Mouse (Mus musculus): ENCODE data around the gene Pip5k1b. TPM values are rescaled to one million over a fixed set of nuclear protein-coding genes. Genes with fewer than 3 reads are reported as not detected.

Gene Pip5k1b
- polyA plus RNA-seq, 1 experiment: 3.1 TPM

GRCm38 (mm10) chr19:24415778-24416621 lies 139.7 kb downstream of the Pip5k1b start:
- 79% methylated on average over 8 of the region's 8 CpGs for WGBS
- DNase-seq (ENCODE audit: low read depth in 1 of 2, low spot score in 2 of 2): no peak
- Histone ChIP-seq H3K36me3 (ENCODE audit: control insufficient read depth, insufficient read depth, low read length) (no peaks in the 10 kb centered on the region), H3K4me1 (ENCODE audit: control insufficient read depth, insufficient read depth, insufficient read length) (peaks cover 9% of the 10 kb centered on the region; the same call in 1 of the 2 replicates), H3K27me3 (ENCODE audit: control insufficient read depth, insufficient read depth, low read length) (no peaks in the 10 kb centered on the region), H3K4me3 (ENCODE audit: extremely low read depth, insufficient read depth, insufficient read length) (no peak overlapping the region), H3K27ac (ENCODE audit: insufficient read depth, low read length) (no peak overlapping the region)
- TF ChIP-seq POLR2A (IDR thresholded peaks at IDR 0.05; ENCODE audit: low read depth, low read length) (no peak), CTCF (IDR thresholded peaks at IDR 0.05; ENCODE audit: extremely low read depth, insufficient read depth, insufficient read length, insufficient replicate concordance) (no peak)

- Histone ChIP-seq H3K4me1 (ENCODE audit: control insufficient read depth, insufficient read depth, insufficient read length) (no peaks in the 10 kb centered on the region), H3K27me3 (ENCODE audit: control insufficient read depth, insufficient read depth, low read length) (no peaks in the 10 kb centered on the region), H3K4me3 (ENCODE audit: extremely low read depth, insufficient read depth, insufficient read length) (no peak overlapping the region), H3K36me3 (ENCODE audit: control insufficient read depth, insufficient read depth, low read length) (no peaks in the 10 kb centered on the region), H3K27ac (ENCODE audit: insufficient read depth, low read length) (no peak overlapping the region)
- DNase-seq (ENCODE audit: low read depth in 1 of 2, low spot score in 2 of 2): no peak
- TF ChIP-seq POLR2A (IDR thresholded peaks at IDR 0.05; ENCODE audit: low read depth, low read length) (no peak), CTCF (IDR thresholded peaks at IDR 0.05; ENCODE audit: extremely low read depth, insufficient read depth, insufficient read length, insufficient replicate concordance) (no peak)
- 64% methylated on average over 11 of the region's 11 CpGs for WGBS
These were observed 146.7 kb downstream of the Pip5k1b start for GRCm38 (mm10) chr19:24408863-24409564.

GRCm38 (mm10) chr19:24404716-24405115 lies 151.0 kb downstream of the Pip5k1b start:
- WGBS: 93% methylated on average over 3 of the region's 3 CpGs
- TF ChIP-seq CTCF (IDR thresholded peaks at IDR 0.05; ENCODE audit: extremely low read depth, insufficient read depth, insufficient read length, insufficient replicate concordance) (no peak), POLR2A (IDR thresholded peaks at IDR 0.05; ENCODE audit: low read depth, low read length) (no peak)

GRCm38 (mm10) chr19:24403245-24403644 lies 152.4 kb downstream of the Pip5k1b start:
- DNase-seq (ENCODE audit: low read depth in 1 of 2, low spot score in 2 of 2): no peak
- H3K4me3 ChIP-seq (ENCODE audit: extremely low read depth, insufficient read depth, insufficient read length): no peak overlapping the region
- no peaks in the 10 kb centered on the region for H3K4me1 ChIP-seq (ENCODE audit: control insufficient read depth, insufficient read depth, insufficient read length)
- H3K27ac ChIP-seq (ENCODE audit: insufficient read depth, low read length): no peak overlapping the region
- 97% methylated on average over 6 of the region's 6 CpGs for WGBS
- TF ChIP-seq CTCF (IDR thresholded peaks at IDR 0.05; ENCODE audit: extremely low read depth, insufficient read depth, insufficient read length, insufficient replicate concordance) (no peak), POLR2A (IDR thresholded peaks at IDR 0.05; ENCODE audit: low read depth, low read length) (no peak)
- H3K27me3 ChIP-seq (ENCODE audit: control insufficient read depth, insufficient read depth, low read length): no peaks in the 10 kb centered on the region
- H3K36me3 ChIP-seq (ENCODE audit: control insufficient read depth, insufficient read depth, low read length): no peaks in the 10 kb centered on the region

More at GRCm38 (mm10) chr19:24404716-24405115, 151.0 kb downstream of the Pip5k1b start:
- DNase-seq (ENCODE audit: low read depth in 1 of 2, low spot score in 2 of 2): no peak
- Histone ChIP-seq H3K4me3 (ENCODE audit: extremely low read depth, insufficient read depth, insufficient read length) (no peak overlapping the region), H3K36me3 (ENCODE audit: control insufficient read depth, insufficient read depth, low read length) (no peaks in the 10 kb centered on the region), H3K27me3 (ENCODE audit: control insufficient read depth, insufficient read depth, low read length) (no peaks in the 10 kb centered on the region), H3K27ac (ENCODE audit: insufficient read depth, low read length) (no peak overlapping the region), H3K4me1 (ENCODE audit: control insufficient read depth, insufficient read depth, insufficient read length) (no peaks in the 10 kb centered on the region)

GRCm38 (mm10) chr19:24393920-24394319 lies 161.8 kb downstream of the Pip5k1b start:
- H3K27ac ChIP-seq (ENCODE audit: insufficient read depth, low read length): no peak overlapping the region
- TF ChIP-seq CTCF (IDR thresholded peaks at IDR 0.05; ENCODE audit: extremely low read depth, insufficient read depth, insufficient read length, insufficient replicate concordance) (no peak), POLR2A (IDR thresholded peaks at IDR 0.05; ENCODE audit: low read depth, low read length) (no peak)
- WGBS: 89% methylated on average over 2 of the region's 2 CpGs
- H3K4me1 ChIP-seq (ENCODE audit: control insufficient read depth, insufficient read depth, insufficient read length): no peaks in the 10 kb centered on the region
- no peak overlapping the region for H3K4me3 ChIP-seq (ENCODE audit: extremely low read depth, insufficient read depth, insufficient read length)
- no peaks in the 10 kb centered on the region for H3K27me3 ChIP-seq (ENCODE audit: control insufficient read depth, insufficient read depth, low read length)
- DNase-seq (ENCODE audit: low read depth in 1 of 2, low spot score in 2 of 2): no peak
- H3K36me3 ChIP-seq (ENCODE audit: control insufficient read depth, insufficient read depth, low read length): no peaks in the 10 kb centered on the region

- Histone ChIP-seq H3K27me3 (ENCODE audit: control insufficient read depth, insufficient read depth, low read length) (no peaks in the 10 kb centered on the region), H3K4me1 (ENCODE audit: control insufficient read depth, insufficient read depth, insufficient read length) (no peaks in the 10 kb centered on the region), H3K36me3 (ENCODE audit: control insufficient read depth, insufficient read depth, low read length) (no peaks in the 10 kb centered on the region), H3K4me3 (ENCODE audit: extremely low read depth, insufficient read depth, insufficient read length) (no peak overlapping the region), H3K27ac (ENCODE audit: insufficient read depth, low read length) (no peak overlapping the region)
- WGBS: 55% methylated on average over 9 of the region's 9 CpGs
- DNase-seq (ENCODE audit: low read depth in 1 of 2, low spot score in 2 of 2): no peak
- TF ChIP-seq CTCF (IDR thresholded peaks at IDR 0.05; ENCODE audit: extremely low read depth, insufficient read depth, insufficient read length, insufficient replicate concordance) (no peak), POLR2A (IDR thresholded peaks at IDR 0.05; ENCODE audit: low read depth, low read length) (no peak)
These were observed 164.0 kb downstream of the Pip5k1b start for GRCm38 (mm10) chr19:24391519-24392251.

All from spleen, adult 2 months (tissue).